Mouse (Mus musculus) neural tube, embryonic 14.5 days (tissue): Measurements from ENCODE around the gene Bend6. TPM values are rescaled to one million over a fixed set of nuclear protein-coding genes. Genes with fewer than 3 reads are reported as not detected.

Experiments used
- ATAC-seq: fragments of 200-750 bp; cut with Nextera tagmentation; 2 replicates; pipeline ENCODE4 v1.8.0; 2017; ENCODE audit warnings: low read depth, mild to moderate bottlenecking, moderate TSS enrichment, moderate library complexity
- H3K27ac ChIP-seq: fragments of 300-500 bp; sonication (generic); 2 replicates; pipeline ENCODE4 v1.5.1; 2014; ENCODE audit warnings: low read depth, mild to moderate bottlenecking, control low read depth, low read length, moderate library complexity, mixed read lengths
- H3K27me3 ChIP-seq: fragments of 300-500 bp; sonication (generic); 2 replicates; pipeline ENCODE4 v1.6.1; 2014; ENCODE audit warnings: low read length; ENCODE audit not compliant: control insufficient read depth, insufficient read depth
- H3K36me3 ChIP-seq: fragments of 300-500 bp; sonication (generic); 2 replicates; pipeline ENCODE4 v1.6.1; 2014; ENCODE audit warnings: low read length, mixed read lengths; ENCODE audit not compliant: control insufficient read depth, insufficient read depth
- H3K4me1 ChIP-seq: fragments of 300-500 bp; sonication (generic); 2 replicates; pipeline ENCODE4 v1.6.1; 2014; ENCODE audit warnings: low read length; ENCODE audit not compliant: control insufficient read depth, insufficient read depth
- H3K4me2 ChIP-seq: fragments of 300-500 bp; sonication (generic); 2 replicates; pipeline ENCODE4 v1.6.1; 2014; ENCODE audit warnings: mild to moderate bottlenecking, low read depth, low read length, control low read depth
- H3K4me3 ChIP-seq: fragments of 300-500 bp; sonication (generic); 2 replicates; pipeline ENCODE4 v1.5.1; 2014; ENCODE audit warnings: low read depth, low read length, control low read depth, mixed read lengths
- H3K9ac ChIP-seq: fragments of 300-500 bp; sonication (generic); replicated peaks from 2 replicates; pipeline ENCODE4 v1.6.1; 2014; ENCODE audit warnings: low read depth, mild to moderate bottlenecking, control low read depth, low read length, mixed read lengths
- H3K9me3 ChIP-seq: fragments of 300-500 bp; sonication (generic); 2 replicates; pipeline ENCODE4 v1.6.1; 2016; ENCODE audit warnings: low read length; ENCODE audit not compliant: control insufficient read depth
- WGBS: fragments of 180-500 bp; shearing (Covaris S2); extraction: QIAGEN DNeasy Blood & Tissue Kit; methylation state at CpG from one replicate; pipeline ENCODE4 v1.1.7; 2014; 5-methylcytosine and 5-hydroxymethylcytosine counted together
- polyA plus RNA-seq: library from polyadenylated mRNA; unstranded; fragments of >200 nt; fragmentation: Nextera tagmentation; extraction: Ambion mirVana; gene quantifications from 2 replicates; pipeline ENCODE4 v1.2.1, GENCODE M21; 2014

The Bend6 gene
- 54.5 and 73.5 TPM in 2 replicates for polyA plus RNA-seq

- H3K9me3 ChIP-seq: no peaks in the 10 kb centered on the region
- no peaks in the 10 kb centered on the region for H3K36me3 ChIP-seq
- peaks cover 14% of the 10 kb centered on the region; the same call in 1 of the 2 replicates for H3K4me1 ChIP-seq
- peak within 1 kb of the TSS; percentile 61 for H3K4me3 ChIP-seq
- peak within 1 kb of the TSS; percentile 74 for H3K9ac ChIP-seq
- no peaks in the 10 kb centered on the region for H3K27me3 ChIP-seq
- H3K4me2 ChIP-seq: peak within 1 kb of the TSS; percentile 77
- under 1% methylated on average over 72 of the region's 110 CpGs for WGBS
- peak within 1 kb of the TSS; percentile 85 for H3K27ac ChIP-seq
- peak; percentile 87 for ATAC-seq
These were observed at the start of gene Bend6 for GRCm38 (mm10) chr1:33907421-33908190. TSS of gene Bend6 (minus strand) at chr1:33907816.

GRCm38 (mm10) chr1:33955626-33956025, 48.0 kb upstream of the Bend6 start:
- Histone ChIP-seq H3K4me2 (no peak overlapping the region), H3K27ac (no peak overlapping the region), H3K4me3 (no peak overlapping the region), H3K4me1 (no peaks in the 10 kb centered on the region), H3K9me3 (no peaks in the 10 kb centered on the region), H3K27me3 (no peaks in the 10 kb centered on the region), H3K36me3 (no peaks in the 10 kb centered on the region), H3K9ac (no peak overlapping the region)
- 93% methylated on average over 6 of the region's 6 CpGs for WGBS
- no peak for ATAC-seq

GRCm38 (mm10) chr1:33948511-33948910, 40.9 kb upstream of the Bend6 start:
- 77% methylated on average over 5 of the region's 5 CpGs for WGBS
- no peak overlapping the region for H3K4me2 ChIP-seq
- H3K4me1 ChIP-seq: no peaks in the 10 kb centered on the region
- no peak overlapping the region for H3K27ac ChIP-seq
- H3K4me3 ChIP-seq: no peak overlapping the region
- H3K27me3 ChIP-seq: no peaks in the 10 kb centered on the region
- no peaks in the 10 kb centered on the region for H3K9me3 ChIP-seq
- H3K9ac ChIP-seq: no peak overlapping the region
- ATAC-seq: no peak
- H3K36me3 ChIP-seq: no peaks in the 10 kb centered on the region

GRCm38 (mm10) chr1:33947838-33948237, 40.2 kb upstream of the Bend6 start:
- 95% methylated on average over 6 of the region's 6 CpGs for whole genome bisulfite sequencing
- no peaks in the 10 kb centered on the region for H3K4me1 ChIP-seq
- no peaks in the 10 kb centered on the region for H3K9me3 ChIP-seq
- no peak overlapping the region for H3K9ac ChIP-seq
- no peaks in the 10 kb centered on the region for H3K27me3 ChIP-seq
- no peak overlapping the region for H3K4me2 ChIP-seq
- H3K36me3 ChIP-seq: no peaks in the 10 kb centered on the region
- no peak for ATAC-seq
- no peak overlapping the region for H3K27ac ChIP-seq
- no peak overlapping the region for H3K4me3 ChIP-seq

GRCm38 (mm10) chr1:33946601-33947395, 39.2 kb upstream of the Bend6 start:
- H3K4me3 ChIP-seq: no peak overlapping the region
- no peaks in the 10 kb centered on the region for H3K27me3 ChIP-seq
- no peaks in the 10 kb centered on the region for H3K9me3 ChIP-seq
- ATAC-seq: peak; percentile 78
- no peaks in the 10 kb centered on the region for H3K36me3 ChIP-seq
- H3K9ac ChIP-seq: no peak overlapping the region
- H3K4me2 ChIP-seq: no peak overlapping the region
- H3K27ac ChIP-seq: no peak overlapping the region
- 66% methylated on average over 12 of the region's 12 CpGs for WGBS
- no peaks in the 10 kb centered on the region for H3K4me1 ChIP-seq

- H3K4me3 ChIP-seq: no peak overlapping the region
- 96% methylated on average over 6 of the region's 6 CpGs for WGBS
- no peak overlapping the region for H3K4me2 ChIP-seq
- H3K27me3 ChIP-seq: no peaks in the 10 kb centered on the region
- no peaks in the 10 kb centered on the region for H3K36me3 ChIP-seq
- ATAC-seq: no peak
- H3K9ac ChIP-seq: no peak overlapping the region
- no peak overlapping the region for H3K27ac ChIP-seq
- H3K4me1 ChIP-seq: no peaks in the 10 kb centered on the region
- no peaks in the 10 kb centered on the region for H3K9me3 ChIP-seq
These were observed 38.1 kb upstream of the Bend6 start for GRCm38 (mm10) chr1:33945756-33946155.

- no peak overlapping the region for H3K9ac ChIP-seq
- no peak overlapping the region for H3K4me3 ChIP-seq
- no peaks in the 10 kb centered on the region for H3K27me3 ChIP-seq
- H3K9me3 ChIP-seq: no peaks in the 10 kb centered on the region
- ATAC-seq: peak; percentile 47; the same call in 1 of the 2 replicates
- H3K36me3 ChIP-seq: no peaks in the 10 kb centered on the region
- 67% methylated on average over 17 of the region's 17 CpGs for WGBS
- H3K27ac ChIP-seq: no peak overlapping the region
- H3K4me2 ChIP-seq: no peak overlapping the region
- no peaks in the 10 kb centered on the region for H3K4me1 ChIP-seq
These were observed 37.5 kb upstream of the Bend6 start for GRCm38 (mm10) chr1:33944977-33945750.

GRCm38 (mm10) chr1:33943943-33944342, 36.3 kb upstream of the Bend6 start:
- no peak for ATAC-seq
- Histone ChIP-seq H3K4me2 (no peak overlapping the region), H3K4me3 (no peak overlapping the region), H3K36me3 (no peaks in the 10 kb centered on the region), H3K27me3 (no peaks in the 10 kb centered on the region), H3K9me3 (no peaks in the 10 kb centered on the region), H3K27ac (no peak overlapping the region), H3K9ac (no peak overlapping the region), H3K4me1 (no peaks in the 10 kb centered on the region)
- 95% methylated on average over 2 of the region's 2 CpGs for WGBS
